Mouse (Mus musculus) urinary bladder, postnatal 4 days (tissue): ENCODE measurements around the gene Mas1.

ENCODE experiments used
- DNase-seq, 2 experiments: peaks; one replicate each; pipeline ENCODE4 v3.0.0; 2021 to 2022; ENCODE audit warnings: low spot score in 2 of 2

Gene Mas1

GRCm38 (mm10) chr17:12872275-12873028 lies 4.5 kb upstream of the Mas1 start:
- no peak for DNase-seq

- no peak for DNase-seq
These were observed 697 bp upstream of the Mas1 start for GRCm38 (mm10) chr17:12868640-12869039.

- no peak for DNase-seq
These were observed 1.1 kb downstream of the Mas1 start for GRCm38 (mm10) chr17:12866853-12867252.

GRCm38 (mm10) chr17:12865407-12865806 lies 2.5 kb downstream of the Mas1 start:
- no peak for DNase-seq

- DNase-seq, result no peak
These were observed 3.8 kb downstream of the Mas1 start for GRCm38 (mm10) chr17:12864111-12864510.

- no peak for DNase-seq
These were observed 8.9 kb downstream of the Mas1 start for GRCm38 (mm10) chr17:12859006-12859520.

- no peak for DNase-seq
These were observed 9.9 kb downstream of the Mas1 start for GRCm38 (mm10) chr17:12858072-12858471.

GRCm38 (mm10) chr17:12857395-12857794 lies 10.5 kb downstream of the Mas1 start:
- DNase-seq, result no peak

- no peak for DNase-seq
These were observed 13.6 kb downstream of the Mas1 start for GRCm38 (mm10) chr17:12854386-12854785.

GRCm38 (mm10) chr17:12853821-12854220 lies 14.1 kb downstream of the Mas1 start:
- DNase-seq, result no peak

GRCm38 (mm10) chr17:12851689-12852088 lies 16.3 kb downstream of the Mas1 start:
- DNase-seq, result no peak

GRCm38 (mm10) chr17:12849778-12850382 lies 18.1 kb downstream of the Mas1 start:
- no peak for DNase-seq

GRCm38 (mm10) chr17:12847736-12848135 lies 20.2 kb downstream of the Mas1 start:
- no peak for DNase-seq

GRCm38 (mm10) chr17:12846474-12846873 lies 21.5 kb downstream of the Mas1 start:
- DNase-seq, result no peak

GRCm38 (mm10) chr17:12845862-12846261 lies 22.1 kb downstream of the Mas1 start:
- DNase-seq, result no peak

GRCm38 (mm10) chr17:12844540-12844939 lies 23.4 kb downstream of the Mas1 start:
- no peak for DNase-seq

GRCm38 (mm10) chr17:12843826-12844225 lies 24.1 kb downstream of the Mas1 start:
- DNase-seq, result no peak

- DNase-seq, result no peak
These were observed 28.3 kb downstream of the Mas1 start for GRCm38 (mm10) chr17:12839475-12840267.

- DNase-seq, result no peak
These were observed 32.2 kb downstream of the Mas1 start for GRCm38 (mm10) chr17:12835738-12836137.

GRCm38 (mm10) chr17:12834826-12835225 lies 33.1 kb downstream of the Mas1 start:
- no peak for DNase-seq

- no peak for DNase-seq
These were observed 33.6 kb downstream of the Mas1 start for GRCm38 (mm10) chr17:12834317-12834716.

- DNase-seq, result no peak
These were observed 35.3 kb downstream of the Mas1 start for GRCm38 (mm10) chr17:12832657-12833056.
